Comparison of ENCODE assay signal across 15 mouse cellular contexts in genomic region chr9:108189023-108189422, GRCm38 (mm10). TPM values are rescaled to one million over a fixed set of nuclear protein-coding genes. Genes with fewer than 3 reads are reported as not detected.
DNase-seq lines count a peak whose midpoint lies in the region; ATAC-seq and TF ChIP-seq lines count a peak whose summit lies in the region.
"Had no signal": no experiment of that assay in that cellular context is flagged by ENCODE, and none has a peak within 500 bp of the region (broad histone marks: within the 10 kb centered on the region; RNA-seq: fewer than 3 reads in every experiment).

No protein-coding gene starts in this region.

- DNase-seq in forebrain, embryonic 10.5 days (ENCODE audit: extremely low spot score, low spot score): no peak
- DNase-seq in midbrain, embryonic 14.5 days: no peak
- no peak for DNase-seq in right cerebral cortex, postnatal 36 days (ENCODE audit: low spot score in 2 of 2)
- no peak for DNase-seq in heart, adult 8-10 months (ENCODE audit: low spot score)
- no peak for DNase-seq in cerebellum, postnatal 25 days
- DNase-seq in thymus, postnatal 4 days: no peak
- DNase-seq: adrenal gland, postnatal 25 days; heart, postnatal 14 days; kidney, adult 2 months; kidney, postnatal 36 days; liver, postnatal 0 days; thymus, adult 2 months had no signal

- H3K4me2 ChIP-seq in hindbrain, embryonic 12.5 days (replicated peaks): peak overlapping the region; percentile 76
- peak overlapping the region; percentile 65 for H3K4me2 ChIP-seq in midbrain, embryonic 14.5 days (ENCODE audit: low read length)

- H3K9me3 ChIP-seq in forebrain, embryonic 10.5 days: no peaks in the 10 kb centered on the region
- no peaks in the 10 kb centered on the region for H3K9me3 ChIP-seq in hindbrain, embryonic 12.5 days (replicated peaks)
- H3K9me3 ChIP-seq in midbrain, embryonic 14.5 days (ENCODE audit: control insufficient read depth, low read length): no peaks in the 10 kb centered on the region

- H3K4me1 ChIP-seq in cortical plate, adult 2 months (ENCODE audit: control insufficient read depth, insufficient read depth, low read length): peaks cover 8% of the 10 kb centered on the region; the same call in 1 of the 2 replicates
- peaks cover 14% of the 10 kb centered on the region for H3K4me1 ChIP-seq in forebrain, embryonic 10.5 days
- peaks cover 28% of the 10 kb centered on the region for H3K4me1 ChIP-seq in hindbrain, embryonic 12.5 days
- peaks cover 19% of the 10 kb centered on the region for H3K4me1 ChIP-seq in midbrain, embryonic 14.5 days (ENCODE audit: control insufficient read depth, insufficient read depth, low read length)

- peak overlapping the region; percentile 82 for H3K27ac ChIP-seq in cortical plate, adult 2 months (ENCODE audit: insufficient read depth, low read length)
- no peak overlapping the region for H3K27ac ChIP-seq in forebrain, embryonic 10.5 days
- H3K27ac ChIP-seq in hindbrain, embryonic 12.5 days: no peak overlapping the region
- no peak overlapping the region for H3K27ac ChIP-seq in midbrain, embryonic 14.5 days (replicated peaks; ENCODE audit: low read depth, low read length)

- H3K4me3 ChIP-seq in cortical plate, adult 2 months (ENCODE audit: insufficient read depth, low read length): peak overlapping the region; percentile 91
- H3K4me3 ChIP-seq in forebrain, embryonic 10.5 days: peak overlapping the region; percentile 71; the same call in 1 of the 2 replicates
- H3K4me3 ChIP-seq in hindbrain, embryonic 12.5 days: peak overlapping the region; percentile 64
- H3K4me3 ChIP-seq in midbrain, embryonic 14.5 days (replicated peaks; ENCODE audit: low read depth, low read length): peak overlapping the region; percentile 86

- TF ChIP-seq POLR2A in cortical plate, adult 2 months (IDR thresholded peaks at IDR 0.05; ENCODE audit: extremely low read depth, insufficient read depth, low read length): no peak

- ATAC-seq in hindbrain, embryonic 12.5 days (ENCODE audit: low FRiP score): no peak
- ATAC-seq in midbrain, embryonic 14.5 days (ENCODE audit: low FRiP score, low TSS enrichment): no peak
- ATAC-seq: CD4-positive, CD25-positive, alpha-beta regulatory T cell, adult 4 months; liver, postnatal 0 days had no signal

- WGBS in forebrain, embryonic 10.5 days: 91% methylated on average over 7 of the region's 7 CpGs
- whole genome bisulfite sequencing in hindbrain, embryonic 12.5 days: 76% methylated on average over 7 of the region's 7 CpGs
- 80% methylated on average over 7 of the region's 7 CpGs for WGBS in midbrain, embryonic 14.5 days

- TF ChIP-seq CTCF in cortical plate, adult 2 months (IDR thresholded peaks at IDR 0.05; ENCODE audit: extremely low read depth, insufficient read depth, low read length): no peak

- no peaks in the 10 kb centered on the region for H3K36me3 ChIP-seq in forebrain, embryonic 10.5 days (replicated peaks)
- peaks cover 6% of the 10 kb centered on the region; the same call in 1 of the 2 replicates for H3K36me3 ChIP-seq in hindbrain, embryonic 12.5 days
- 0 out of 2 replicates have a peak, but pooled peaks cover 22% of the 10 kb centered on the region for H3K36me3 ChIP-seq in midbrain, embryonic 14.5 days (ENCODE audit: control insufficient read depth, insufficient read depth, low read length)

- peak overlapping the region; percentile 81 for H3K9ac ChIP-seq in hindbrain, embryonic 12.5 days
- H3K9ac ChIP-seq in midbrain, embryonic 14.5 days (replicated peaks; ENCODE audit: low read length): peak overlapping the region; percentile 93; the same call in 1 of the 2 replicates
- H3K9ac ChIP-seq: liver, postnatal 0 days had no signal

- H3K27me3 ChIP-seq in forebrain, embryonic 10.5 days (ENCODE audit: poor library complexity, severe bottlenecking): peaks cover 47% of the 10 kb centered on the region
- H3K27me3 ChIP-seq in hindbrain, embryonic 12.5 days: 0 out of 2 replicates have a peak, but pooled peaks cover 3% of the 10 kb centered on the region
- no peaks in the 10 kb centered on the region for H3K27me3 ChIP-seq in midbrain, embryonic 14.5 days (ENCODE audit: control insufficient read depth, insufficient read depth, low read length)

RNA-seq across cellular contexts. Expression of gene Bsn, which starts 1.2 kb away (rescaled TPM):
- polyA plus RNA-seq in cortical plate, adult 2 months (2012; rRNA removed): 105 and 106 TPM in 2 replicates
- polyA plus RNA-seq in forebrain, embryonic 10.5 days (2016; fragmentation: Nextera tagmentation; extraction: Ambion mirVana): 0.82 and 1.2 TPM in 2 replicates
- 5.4 and 6.1 TPM in 2 replicates for polyA plus RNA-seq in hindbrain, embryonic 12.5 days (2016; fragmentation: Nextera tagmentation; extraction: Ambion mirVana)
- polyA plus RNA-seq in midbrain, embryonic 14.5 days (2014; fragmentation: Nextera tagmentation; extraction: Ambion mirVana): 14.2 and 14.7 TPM in 2 replicates
- total RNA-seq in heart, adult 8-10 months (2022): under 1 TPM; 0.05 to 0.06 (median 0.06) TPM
